Mouse (Mus musculus): ENCODE measurements at regions not wholly inside any gene's neighbourhood (a gene's known extent, or its start where the extent isn't known, plus 50 kb on each side); places are given as distances from the start of the nearest gene placed in this dataset.
A peak's percentile ranks its signal among the peaks of the same experiment; 100 is the strongest.

GRCm38 (mm10) chr1:138912156-138912616 is 51.0 kb upstream of the Dennd1b start:
- TF ChIP-seq CTCF (IDR thresholded peaks at IDR 0.05): peak; percentile 71
- TF ChIP-seq EP300 (IDR thresholded peaks at IDR 0.05): peak; percentile 60; the same call in 1 of the 2 replicates

Data from lung, postnatal 0 days (tissue).